Mouse (Mus musculus): ENCODE measurements around the gene Vamp3. TPM values are rescaled to one million over a fixed set of nuclear protein-coding genes. Genes with fewer than 3 reads are reported as not detected.
"Not testable (repeated sequence)": the region's sequence is repeated elsewhere in the genome, so short reads cannot be mapped to it uniquely, and the experiment has no call there.

The Vamp3 gene
- total RNA-seq, 2 experiments from 2014 or later, result 31.9 to 34.7 TPM

GRCm38 (mm10) chr4:151051162-151051561, 6.6 kb downstream of the Vamp3 start:
- intact Hi-C loops (cut with DNase I), result no loop called here
- peak in 1 of 2 experiments; percentile 47 for DNase-seq (ENCODE audit: low spot score in 2 of 2)

GRCm38 (mm10) chr4:151046524-151046923, 11.2 kb downstream of the Vamp3 start:
- DNase-seq (ENCODE audit: low spot score in 2 of 2), result no peak
- intact Hi-C loops (cut with DNase I), result no loop called here

- intact Hi-C loops (cut with DNase I), result loop anchor here (5.0 kb wide), 1 partner anchor 82 kb away; no protein-coding TSS in a partner anchor
- peak; percentile 39 to 77 for DNase-seq (ENCODE audit: low spot score in 2 of 2)
Measured at GRCm38 (mm10) chr4:151044944-151045570, 12.7 kb downstream of the Vamp3 start.

- peak; percentile 98 to 99 for DNase-seq (ENCODE audit: low spot score in 2 of 2)
- intact Hi-C loops (cut with DNase I), result loop anchor here (5.0 kb wide), 1 partner anchor 83 kb away; no protein-coding TSS in a partner anchor
Measured at GRCm38 (mm10) chr4:151044037-151044943, 13.5 kb downstream of the Vamp3 start, which contains the start of gene Per3. Gene Per3, minus strand, starts transcription at chr4:151044665.

GRCm38 (mm10) chr4:151043281-151043680, 14.5 kb downstream of the Vamp3 start:
- DNase-seq (ENCODE audit: low spot score in 2 of 2), result peak in 1 of 2 experiments; percentile 28
- intact Hi-C loops (cut with DNase I), result loop anchor here (5.0 kb wide), 1 partner anchor 84 kb away; no protein-coding TSS in a partner anchor

- intact Hi-C loops (cut with DNase I), result loop anchor here (1.0 to 5.0 kb wide), 2 partner anchors 86 to 100 kb away; no protein-coding TSS in a partner anchor
- peak; percentile 42 to 88 for DNase-seq (ENCODE audit: low spot score in 2 of 2)
Measured at GRCm38 (mm10) chr4:151041506-151041905, 16.3 kb downstream of the Vamp3 start.

GRCm38 (mm10) chr4:151037800-151038199, 20.0 kb downstream of the Vamp3 start:
- intact Hi-C loops (cut with DNase I), result no loop called here
- DNase-seq (ENCODE audit: low spot score in 2 of 2), result no peak

GRCm38 (mm10) chr4:151036521-151036920, 21.2 kb downstream of the Vamp3 start:
- intact Hi-C loops (cut with DNase I), result no loop called here
- DNase-seq (ENCODE audit: low spot score in 2 of 2), result no peak

- peak in 1 of 2 experiments; percentile 32 for DNase-seq (ENCODE audit: low spot score in 2 of 2)
Measured at GRCm38 (mm10) chr4:151027001-151027400, 30.8 kb downstream of the Vamp3 start.

GRCm38 (mm10) chr4:151024152-151024551, 33.6 kb downstream of the Vamp3 start:
- no peak for DNase-seq (ENCODE audit: low spot score in 2 of 2)
- intact Hi-C loops (cut with DNase I), result no loop called here

More at GRCm38 (mm10) chr4:151027001-151027400, 30.8 kb downstream of the Vamp3 start:
- intact Hi-C loops (cut with DNase I), result no loop called here

GRCm38 (mm10) chr4:151017356-151017755, 40.4 kb downstream of the Vamp3 start:
- intact Hi-C loops (cut with DNase I); DNase-seq (ENCODE audit: low spot score in 2 of 2): not testable (repeated sequence)

GRCm38 (mm10) chr4:151015946-151016345, 41.8 kb downstream of the Vamp3 start:
- intact Hi-C loops (cut with DNase I), result no loop called here
- DNase-seq (ENCODE audit: low spot score in 2 of 2), result no peak

- intact Hi-C loops (cut with DNase I), result no loop called here
- no peak for DNase-seq (ENCODE audit: low spot score in 2 of 2)
Measured at GRCm38 (mm10) chr4:151010316-151010715, 47.4 kb downstream of the Vamp3 start.

GRCm38 (mm10) chr4:151006945-151007344, 50.8 kb downstream of the Vamp3 start:
- peak; percentile 19 to 20 for DNase-seq (ENCODE audit: low spot score in 2 of 2)
- intact Hi-C loops (cut with DNase I), result no loop called here

GRCm38 (mm10) chr4:151005656-151006318, 52.0 kb downstream of the Vamp3 start:
- intact Hi-C loops (cut with DNase I), result no loop called here
- DNase-seq (ENCODE audit: low spot score in 2 of 2), result no peak

GRCm38 (mm10) chr4:151001397-151001796, 56.4 kb downstream of the Vamp3 start:
- DNase-seq (ENCODE audit: low spot score in 2 of 2), result no peak
- intact Hi-C loops (cut with DNase I), result no loop called here

GRCm38 (mm10) chr4:150998626-150999025, 59.1 kb downstream of the Vamp3 start:
- intact Hi-C loops (cut with DNase I), result no loop called here
- DNase-seq (ENCODE audit: low spot score in 2 of 2), result no peak

All from left cerebral cortex, postnatal 25 days (tissue).